Mouse (Mus musculus) megakaryocyte progenitor cell, adult 5-6 weeks (primary cell): ENCODE results near the gene Mpp5. TPM values are rescaled to one million over a fixed set of nuclear protein-coding genes. Genes with fewer than 3 reads are reported as not detected.

Experiments
- ATAC-seq: replicated peaks from 2 replicates; pipeline ENCODE4 v1.8.0; 2016; ENCODE audit warnings: mild to moderate bottlenecking, moderate TSS enrichment, inconsistent platforms; ENCODE audit not compliant: poor library complexity
- total RNA-seq, 2 experiments: library from RNA; stranded (forward) in 1 of 2; stranded (reverse) in 1 of 2; fragments of 157-497, 149-512 nt in 1 of 2; fragments of 200-1000 nt in 1 of 2; gene quantifications; 2 replicates each; pipeline versions ENCODE4 v1.2.3 to v1.2.4; 2015 to 2017

The Mpp5 gene
- total RNA-seq, 2 experiments from 2014 or later, result 10.4 to 10.8 TPM

DNA sequence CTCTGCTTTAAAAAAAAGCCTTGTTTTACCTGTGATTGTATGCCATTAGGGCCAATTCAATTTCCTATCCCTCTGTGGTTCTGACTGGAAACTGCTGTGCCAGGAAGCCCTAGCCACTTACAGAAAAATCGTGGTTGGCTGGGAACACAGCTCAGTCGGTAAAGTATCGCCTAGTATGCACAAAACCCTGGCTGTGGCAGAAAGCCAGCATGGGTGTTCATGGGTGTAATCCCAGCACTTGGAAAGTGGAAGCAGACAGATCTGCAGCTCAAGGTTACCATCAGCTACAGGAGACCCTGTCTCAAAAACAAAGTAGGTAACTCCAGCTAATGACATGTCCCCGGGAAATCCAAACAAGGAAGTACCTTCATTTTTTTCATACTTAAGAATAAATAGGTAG lies 91.2 kb downstream of the Mpp5 start:
- no peak for ATAC-seq

DNA sequence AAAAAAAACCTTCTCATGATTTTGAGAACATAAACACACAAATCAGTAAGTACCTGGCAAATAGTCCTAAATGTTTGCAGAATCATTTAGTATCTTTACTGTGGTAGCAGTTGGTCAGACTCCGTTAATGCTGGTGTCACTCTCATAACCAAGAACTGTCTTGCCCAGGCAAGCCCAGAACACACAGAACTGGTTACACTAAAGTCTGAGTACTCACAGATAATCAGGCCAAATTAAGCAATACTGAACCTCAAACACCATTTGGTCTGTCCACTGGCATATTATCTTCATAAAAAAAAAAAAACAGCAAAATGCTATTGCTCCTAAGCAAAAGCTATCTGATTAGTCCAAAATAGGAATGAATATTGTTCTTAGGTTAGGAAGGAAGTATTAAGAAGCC lies 93.7 kb downstream of the Mpp5 start:
- ATAC-seq, result no peak

GRCm38 (mm10) chr12:78848246-78848645 lies 99.5 kb downstream of the Mpp5 start:
- ATAC-seq, result no peak

- ATAC-seq, result peak; percentile 18
These were observed 112.3 kb downstream of the Mpp5 start for GRCm38 (mm10) chr12:78860921-78861495.

DNA sequence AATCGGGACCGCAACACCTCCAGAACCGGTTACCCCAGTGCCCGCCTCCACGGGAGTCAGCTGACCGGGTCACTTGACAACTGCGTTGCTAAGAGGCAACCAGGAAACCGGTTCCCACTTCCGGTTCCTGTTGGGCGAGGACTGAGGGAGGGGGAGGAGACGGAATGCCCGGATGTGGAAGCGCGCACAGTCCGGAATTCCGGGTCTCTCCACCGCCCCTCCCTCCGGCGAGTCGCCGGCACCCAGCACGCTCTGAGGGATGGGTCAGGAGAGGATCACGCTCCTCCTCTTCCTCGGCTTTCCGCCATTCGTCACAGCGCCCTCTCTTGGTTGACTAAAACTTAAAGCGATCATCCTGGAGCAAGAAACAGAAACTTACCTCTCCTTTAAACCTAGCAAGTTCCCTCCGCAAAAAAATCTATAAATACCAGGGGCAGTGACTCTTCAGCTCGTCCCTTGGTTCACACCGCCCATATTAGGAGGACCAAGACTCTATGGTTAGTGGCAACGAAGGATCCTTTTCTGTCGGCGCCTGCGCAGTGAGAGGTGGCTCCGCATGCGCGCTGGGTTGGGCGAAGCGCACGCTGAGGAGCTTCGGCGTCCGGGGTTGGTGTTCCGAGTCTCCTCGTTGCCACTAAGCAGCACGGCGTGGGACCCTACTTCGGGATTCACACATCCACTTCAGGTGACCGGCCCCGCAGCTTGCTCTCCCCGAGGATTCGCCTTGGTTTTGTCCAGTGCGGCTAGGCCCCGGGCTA lies 113.0 kb downstream of the Mpp5 start, which contains the start of the genes Atp6v1d and Eif2s1:
TSS of gene Atp6v1d (minus strand) at position 143 of the 758 bp plus-strand sequence.
TSS of gene Eif2s1 (plus strand) at position 324 of the 758 bp plus-strand sequence.
- peak; percentile 89 for ATAC-seq

DNA sequence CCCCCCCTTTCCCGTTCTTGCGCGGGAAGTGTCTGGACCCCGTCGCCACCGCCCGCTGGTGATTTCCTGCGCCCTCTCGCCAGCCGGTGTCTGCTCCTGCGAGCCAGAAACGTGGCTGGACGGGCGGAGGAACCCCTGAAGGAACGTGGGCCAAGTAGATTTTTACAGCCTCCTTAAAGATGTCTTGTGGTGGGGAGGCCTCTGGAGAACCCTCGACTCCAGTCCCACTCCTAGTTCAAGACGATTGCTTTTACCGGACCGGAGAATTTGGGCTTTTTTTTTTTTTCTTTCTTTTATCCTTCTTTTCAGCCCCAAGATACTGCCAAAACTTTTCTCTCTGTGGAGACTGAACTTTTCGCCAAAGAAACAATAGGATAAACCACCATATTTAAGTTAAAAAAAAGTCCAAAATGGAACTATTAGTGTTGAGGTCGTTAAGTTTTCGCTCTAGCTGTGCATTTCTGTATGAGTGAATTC lies 113.6 kb downstream of the Mpp5 start:
- peak; percentile 42 for ATAC-seq

- no peak for ATAC-seq
These were observed 116.7 kb downstream of the Mpp5 start for GRCm38 (mm10) chr12:78865434-78865833.

GRCm38 (mm10) chr12:78868115-78868514 lies 119.4 kb downstream of the Mpp5 start:
- ATAC-seq, result no peak; the same call in 1 of the 2 replicates

DNA sequence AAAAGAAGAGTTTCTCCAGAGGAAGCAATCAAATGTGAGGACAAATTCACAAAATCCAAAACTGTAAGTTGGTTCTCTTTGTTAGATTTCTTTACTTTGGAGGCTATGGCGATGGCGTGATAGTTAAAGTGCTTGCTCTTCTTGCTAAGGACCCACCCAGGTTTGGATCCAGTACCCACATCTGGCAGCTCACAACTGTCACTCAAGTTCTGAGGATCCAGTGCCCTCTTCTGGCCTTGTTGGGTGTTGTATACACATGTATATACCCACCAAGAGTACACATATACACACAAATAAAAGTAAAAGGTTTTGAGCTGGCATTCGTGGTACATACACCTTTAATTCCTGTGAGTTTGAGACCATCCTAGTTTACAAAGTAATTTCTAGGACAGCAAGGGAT lies 125.9 kb downstream of the Mpp5 start:
- ATAC-seq, result 0 out of 2 replicates have a peak, but pooled peaks have one; percentile 42

DNA sequence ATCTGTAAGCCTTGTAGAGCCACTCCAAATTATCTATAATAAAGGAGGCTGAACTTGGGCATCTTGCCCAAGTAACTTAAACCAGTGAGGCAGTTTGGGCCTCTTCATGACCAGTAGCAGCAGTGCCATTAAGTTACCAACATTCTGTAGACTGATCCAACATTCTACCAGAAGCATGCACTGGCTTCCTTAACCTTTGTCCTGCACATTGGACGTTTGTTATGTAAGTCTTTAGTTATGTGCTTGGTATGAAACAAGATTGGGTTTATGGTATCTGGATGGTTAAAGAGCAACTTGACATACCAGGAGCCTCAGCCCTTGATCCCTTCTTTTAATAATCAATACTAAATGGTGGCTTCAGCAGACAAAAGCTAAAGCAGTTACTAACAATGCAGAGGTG lies 141.4 kb downstream of the Mpp5 start:
- ATAC-seq, result no peak

Other genes starting within 250 kb of the Mpp5 start
- gene Fam71d, start 57.4 kb upstream of the Mpp5 start, total RNA-seq (2015), result not detected in 2 replicates
- not detected in 2 replicates for gene Fam71d, start 57.4 kb upstream of the Mpp5 start, total RNA-seq (2017)
- gene Atp6v1d, start 112.7 kb downstream of the Mpp5 start, total RNA-seq (2015), result 71.3 and 72.6 TPM in 2 replicates
- 27.9 and 35.2 TPM in 2 replicates for gene Atp6v1d, start 112.7 kb downstream of the Mpp5 start, total RNA-seq (2017)
- 182 and 193 TPM in 2 replicates for gene Eif2s1, start 112.9 kb downstream of the Mpp5 start, total RNA-seq (2015)
- gene Eif2s1, start 112.9 kb downstream of the Mpp5 start, total RNA-seq (2017), result 111 and 115 TPM in 2 replicates
- gene Plek2, start 158.1 kb downstream of the Mpp5 start, total RNA-seq (2015), result not detected in 2 replicates
- gene Plek2, start 158.1 kb downstream of the Mpp5 start, total RNA-seq (2017), result not detected in 2 replicates